Mouse (Mus musculus) neural tube, embryonic 11.5 days (tissue): ENCODE results near the gene Zfp213. TPM values are rescaled to one million over a fixed set of nuclear protein-coding genes. Genes with fewer than 3 reads are reported as not detected.

Experiments
- ATAC-seq: fragments of 200-750 bp; cut with Nextera tagmentation; 2 replicates; pipeline ENCODE4 v1.8.0; 2017; ENCODE audit warnings: moderate number of reproducible peaks, mild to moderate bottlenecking, moderate TSS enrichment, moderate library complexity; ENCODE audit not compliant: insufficient read depth, low FRiP score, low TSS enrichment
- DNase-seq: peaks from one replicate; pipeline ENCODE4 v3.0.0-alpha.2; 2015; ENCODE audit warnings: low spot score
- H3K27ac ChIP-seq: fragments of 300-500 bp; sonication (generic); 2 replicates; pipeline ENCODE4 v1.5.1; 2014; ENCODE audit warnings: low read depth, mild to moderate bottlenecking, low read length
- H3K27me3 ChIP-seq: fragments of 300-500 bp; sonication (generic); 2 replicates; pipeline ENCODE4 v1.6.1; 2014; ENCODE audit warnings: mild to moderate bottlenecking, low read length, mixed read lengths; ENCODE audit not compliant: control insufficient read depth, insufficient read depth
- H3K36me3 ChIP-seq: fragments of 300-500 bp; sonication (generic); 2 replicates; pipeline ENCODE4 v1.6.1; 2014; ENCODE audit warnings: mild to moderate bottlenecking, low read length, moderate library complexity, mixed read lengths; ENCODE audit not compliant: control insufficient read depth, insufficient read depth
- H3K4me1 ChIP-seq: fragments of 300-500 bp; sonication (generic); 2 replicates; pipeline ENCODE4 v1.6.1; 2014; ENCODE audit warnings: low read length, mixed read lengths; ENCODE audit not compliant: control insufficient read depth, insufficient read depth
- H3K4me2 ChIP-seq: fragments of 300-500 bp; sonication (generic); 2 replicates; pipeline ENCODE4 v1.6.1; 2014; ENCODE audit warnings: low read depth, mild to moderate bottlenecking, moderate library complexity
- H3K4me3 ChIP-seq: fragments of 300-500 bp; sonication (generic); 2 replicates; pipeline ENCODE4 v1.5.1; 2014; ENCODE audit warnings: low read depth, low read length
- H3K9ac ChIP-seq: fragments of 300-500 bp; sonication (generic); 2 replicates; pipeline ENCODE4 v1.6.1; 2014; ENCODE audit warnings: mild to moderate bottlenecking, low read length
- H3K9me3 ChIP-seq: fragments of 300-500 bp; sonication (generic); 2 replicates; pipeline ENCODE4 v1.6.1; 2016; ENCODE audit warnings: low read length; ENCODE audit not compliant: control insufficient read depth
- WGBS: fragments of 180-500 bp; shearing (Covaris S2); extraction: QIAGEN DNeasy Blood & Tissue Kit; methylation state at CpG from one replicate; pipeline ENCODE4 v1.1.7; 2014; 5-methylcytosine and 5-hydroxymethylcytosine counted together
- polyA plus RNA-seq: library from polyadenylated mRNA; unstranded; fragments of >200 nt; fragmentation: Nextera tagmentation; extraction: Ambion mirVana; gene quantifications from 2 replicates; pipeline ENCODE4 v1.2.1, GENCODE M21; 2014

Zfp213 gene
- polyA plus RNA-seq = 23.4 and 24.3 TPM in 2 replicates

GRCm38 (mm10) chr17:23563595-23564367 lies at the start of gene Zfp213:
TSS of gene Zfp213 (minus strand) at chr17:23564238.
- Histone ChIP-seq H3K4me2 (peak within 1 kb of the TSS; percentile 55), H3K27me3 (no peaks in the 10 kb centered on the region), H3K4me1 (peaks cover 5% of the 10 kb centered on the region; the same call in 1 of the 2 replicates), H3K9me3 (no peaks in the 10 kb centered on the region), H3K36me3 (peaks cover 3% of the 10 kb centered on the region; the same call in 1 of the 2 replicates), H3K27ac (peak within 1 kb of the TSS; percentile 82), H3K9ac (peak within 1 kb of the TSS; percentile 87), H3K4me3 (peak within 1 kb of the TSS; percentile 69)
- 1% methylated on average over 59 of the region's 59 CpGs for WGBS
- DNase-seq (peak; percentile 99), ATAC-seq (peak; percentile 96)

GRCm38 (mm10) chr17:23610361-23610800 lies 46.3 kb upstream of the Zfp213 start:
- H3K4me1 ChIP-seq = no peaks in the 10 kb centered on the region
- DNase-seq (peak; percentile 50), ATAC-seq (peak; percentile 38; the same call in 1 of the 2 replicates)
- H3K9me3 ChIP-seq = no peaks in the 10 kb centered on the region
- H3K4me2 ChIP-seq = no peak overlapping the region
- H3K27ac ChIP-seq = no peak overlapping the region
- 87% methylated on average over 28 of the region's 28 CpGs for WGBS
- no peaks in the 10 kb centered on the region for H3K27me3 ChIP-seq
- H3K4me3 ChIP-seq = no peak overlapping the region
- H3K36me3 ChIP-seq = no peaks in the 10 kb centered on the region
- H3K9ac ChIP-seq = no peak overlapping the region

- 93% methylated on average over 24 of the region's 24 CpGs for WGBS
- Histone ChIP-seq H3K27ac (no peak overlapping the region), H3K36me3 (no peaks in the 10 kb centered on the region), H3K27me3 (no peaks in the 10 kb centered on the region), H3K9me3 (no peaks in the 10 kb centered on the region), H3K4me3 (no peak overlapping the region), H3K4me2 (no peak overlapping the region), H3K4me1 (no peaks in the 10 kb centered on the region), H3K9ac (no peak overlapping the region)
- ATAC-seq (no peak), DNase-seq (no peak)
These were observed 45.6 kb upstream of the Zfp213 start for GRCm38 (mm10) chr17:23609612-23610011.

DNA sequence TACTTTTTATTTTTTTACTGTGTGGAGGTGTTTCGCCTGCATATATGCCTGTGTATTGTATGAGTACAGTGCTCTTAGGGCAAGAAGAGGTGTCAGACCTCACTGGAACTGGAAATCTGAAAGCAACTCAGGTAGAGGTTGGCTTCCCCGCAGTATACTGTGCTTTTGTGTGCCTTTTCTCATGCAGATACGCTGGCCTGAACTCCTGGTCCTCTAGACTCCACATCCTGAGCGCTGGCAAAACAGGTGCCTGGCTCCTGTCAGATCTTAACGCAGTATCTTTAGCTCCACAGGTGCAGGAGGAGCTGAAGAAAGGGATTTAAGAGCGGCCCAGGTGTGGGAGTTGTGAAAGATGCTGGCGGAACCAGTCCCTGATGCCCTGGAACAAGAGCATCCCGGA lies 41.2 kb upstream of the Zfp213 start:
- WGBS = 83% methylated on average over 8 of the region's 8 CpGs
- H3K4me3 ChIP-seq = no peak overlapping the region
- H3K36me3 ChIP-seq = no peaks in the 10 kb centered on the region
- H3K9ac ChIP-seq = no peak overlapping the region
- H3K27ac ChIP-seq = no peak overlapping the region
- H3K4me2 ChIP-seq = no peak overlapping the region
- H3K4me1 ChIP-seq = no peaks in the 10 kb centered on the region
- no peak for ATAC-seq
- no peaks in the 10 kb centered on the region for H3K9me3 ChIP-seq
- DNase-seq = no peak
- no peaks in the 10 kb centered on the region for H3K27me3 ChIP-seq

- WGBS = 83% methylated on average over 7 of the region's 7 CpGs
- no peak overlapping the region for H3K4me2 ChIP-seq
- no peaks in the 10 kb centered on the region for H3K27me3 ChIP-seq
- H3K9me3 ChIP-seq = no peaks in the 10 kb centered on the region
- H3K4me3 ChIP-seq = no peak overlapping the region
- H3K9ac ChIP-seq = no peak overlapping the region
- H3K36me3 ChIP-seq = no peaks in the 10 kb centered on the region
- no peaks in the 10 kb centered on the region for H3K4me1 ChIP-seq
- no peak overlapping the region for H3K27ac ChIP-seq
- DNase-seq (no peak), ATAC-seq (no peak)
These were observed 40.4 kb upstream of the Zfp213 start for GRCm38 (mm10) chr17:23604394-23604793.

DNA sequence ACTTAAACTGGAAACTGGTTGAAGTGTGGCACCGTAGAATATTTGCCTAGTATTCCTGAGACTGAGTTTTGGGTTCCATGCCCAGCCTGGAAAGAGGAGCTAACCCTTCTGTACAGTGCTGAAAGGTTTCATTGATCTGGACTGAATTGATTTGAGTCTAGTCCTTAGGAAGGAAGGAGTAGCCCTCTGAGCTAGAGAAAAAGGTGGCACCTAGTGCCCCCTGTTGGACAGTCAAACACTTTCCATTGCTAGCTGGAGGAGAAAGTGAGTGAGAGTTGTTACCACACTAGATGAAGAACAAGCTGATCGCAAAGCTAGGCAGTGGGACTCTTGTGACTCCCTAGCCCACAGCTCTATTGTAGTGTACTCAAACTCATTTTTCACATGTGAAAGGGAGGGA lies 39.5 kb upstream of the Zfp213 start:
- no peaks in the 10 kb centered on the region for H3K36me3 ChIP-seq

GRCm38 (mm10) chr17:23603077-23603476 lies 39.0 kb upstream of the Zfp213 start:
- H3K4me3 ChIP-seq = no peak overlapping the region
- no peaks in the 10 kb centered on the region for H3K9me3 ChIP-seq
- no peak for ATAC-seq
- WGBS = 33% methylated on average over 8 of the region's 8 CpGs
- no peak overlapping the region for H3K9ac ChIP-seq
- no peaks in the 10 kb centered on the region for H3K36me3 ChIP-seq
- H3K4me2 ChIP-seq = no peak overlapping the region
- H3K27me3 ChIP-seq = no peaks in the 10 kb centered on the region
- no peaks in the 10 kb centered on the region for H3K4me1 ChIP-seq
- no peak overlapping the region for H3K27ac ChIP-seq
- DNase-seq = no peak

More for the DNA sequence above, 39.5 kb upstream of the Zfp213 start:
- Histone ChIP-seq H3K27me3 (no peaks in the 10 kb centered on the region), H3K4me3 (no peak overlapping the region), H3K9me3 (no peaks in the 10 kb centered on the region), H3K27ac (no peak overlapping the region), H3K9ac (no peak overlapping the region), H3K4me1 (no peaks in the 10 kb centered on the region), H3K4me2 (no peak overlapping the region)
- DNase-seq = peak; percentile 32
- WGBS = 67% methylated on average over 2 of the region's 2 CpGs
- no peak for ATAC-seq

GRCm38 (mm10) chr17:23601836-23602585 lies 38.0 kb upstream of the Zfp213 start:
- Histone ChIP-seq H3K4me2 (no peak overlapping the region), H3K36me3 (no peaks in the 10 kb centered on the region), H3K4me1 (no peaks in the 10 kb centered on the region), H3K27ac (no peak overlapping the region), H3K27me3 (no peaks in the 10 kb centered on the region), H3K4me3 (no peak overlapping the region), H3K9ac (no peak overlapping the region), H3K9me3 (no peaks in the 10 kb centered on the region)
- DNase-seq (no peak), ATAC-seq (no peak)
- WGBS = 51% methylated on average over 10 of the region's 10 CpGs
